Comparison of ENCODE assay signal across 8 mouse cellular contexts in the genomic region with DNA sequence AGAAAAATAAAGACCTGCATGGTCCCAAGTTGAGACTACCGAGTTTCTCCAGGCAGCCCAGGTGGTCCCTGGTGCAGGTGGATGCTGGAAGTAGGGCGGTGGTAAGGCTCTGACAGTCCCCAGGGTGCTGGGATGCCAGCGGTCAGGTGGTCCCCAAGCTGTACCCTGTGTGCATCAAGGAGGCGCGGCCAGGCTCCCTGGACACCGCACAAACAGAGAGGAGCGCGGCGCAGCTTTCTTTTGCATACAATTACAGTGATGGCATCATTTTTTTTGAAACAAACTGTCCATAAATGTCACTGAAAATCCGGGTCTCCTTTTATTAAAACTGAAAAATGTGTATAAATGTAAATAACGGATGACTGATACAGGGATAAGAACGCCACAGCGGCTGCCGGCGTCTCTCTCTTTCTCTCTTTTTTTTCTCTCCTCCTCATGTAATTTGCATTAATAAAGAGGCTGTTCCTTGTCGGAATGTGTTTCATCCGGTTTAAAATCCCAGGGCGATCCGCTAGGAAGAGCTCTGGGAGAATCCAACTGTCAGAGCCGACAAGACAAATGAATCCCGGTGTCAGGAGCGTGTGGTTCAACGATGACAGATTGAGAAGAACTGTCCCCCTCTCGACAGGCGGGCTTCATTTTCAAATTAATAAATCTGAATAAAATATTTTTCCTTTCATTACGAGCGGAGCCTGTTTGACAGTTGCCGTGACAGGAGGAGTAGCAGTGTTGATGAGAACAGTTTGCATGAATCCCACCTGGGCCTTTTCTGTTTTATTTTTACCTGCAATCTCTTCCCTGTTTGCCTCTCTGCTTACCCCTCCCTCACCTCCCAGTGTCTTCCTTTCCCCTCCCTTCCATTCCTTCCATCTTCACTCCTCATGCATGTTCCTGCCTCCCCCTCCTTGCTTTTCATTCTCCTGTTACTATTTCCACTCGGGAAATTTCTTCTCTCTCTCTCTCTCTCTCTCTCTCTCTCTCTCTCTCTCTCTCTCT.
DNase-seq lines count a peak whose midpoint lies in the region; ATAC-seq and TF ChIP-seq lines count a peak whose summit lies in the region.

No protein-coding gene starts in this region.

- no peaks in the 10 kb centered on the region for H3K36me3 ChIP-seq in heart, embryonic 12.5 days
- H3K36me3 ChIP-seq in hindbrain, postnatal 0 days (ENCODE audit: insufficient read depth, low read length) = no peaks in the 10 kb centered on the region
- no peaks in the 10 kb centered on the region for H3K36me3 ChIP-seq in midbrain, postnatal 0 days (ENCODE audit: insufficient read depth, low read length)

- no peak for ATAC-seq in heart, embryonic 12.5 days (ENCODE audit: insufficient number of reproducible peaks, low FRiP score)
- peak; percentile 78 for ATAC-seq in hindbrain, postnatal 0 days
- peak; percentile 82 for ATAC-seq in midbrain, postnatal 0 days (ENCODE audit: low FRiP score)

- no peaks in the 10 kb centered on the region for H3K9me3 ChIP-seq in heart, embryonic 12.5 days (replicated peaks)
- H3K9me3 ChIP-seq in hindbrain, postnatal 0 days (ENCODE audit: low read length) = no peaks in the 10 kb centered on the region
- H3K9me3 ChIP-seq in midbrain, postnatal 0 days (ENCODE audit: low read length) = no peaks in the 10 kb centered on the region

- no peak overlapping the region for H3K9ac ChIP-seq in heart, embryonic 12.5 days
- H3K9ac ChIP-seq in hindbrain, postnatal 0 days (replicated peaks; ENCODE audit: low read length) = peak overlapping the region; percentile 48
- H3K9ac ChIP-seq in midbrain, postnatal 0 days (replicated peaks; ENCODE audit: low read length, poor library complexity, severe bottlenecking) = peak overlapping the region; percentile 48

- H3K4me3 ChIP-seq in heart, embryonic 12.5 days = no peak overlapping the region
- peak overlapping the region; percentile 36 for H3K4me3 ChIP-seq in hindbrain, postnatal 0 days (ENCODE audit: low read length)
- peak overlapping the region; percentile 30 for H3K4me3 ChIP-seq in midbrain, postnatal 0 days (ENCODE audit: low read depth, low read length)

- H3K4me2 ChIP-seq in heart, embryonic 12.5 days = peak overlapping the region; percentile 22; the same call in 1 of the 2 replicates
- peak overlapping the region; percentile 69 for H3K4me2 ChIP-seq in hindbrain, postnatal 0 days (ENCODE audit: low read depth, low read length)
- H3K4me2 ChIP-seq in midbrain, postnatal 0 days (ENCODE audit: low read depth, low read length, poor library complexity, severe bottlenecking) = peak overlapping the region; percentile 63

- H3K27me3 ChIP-seq in heart, embryonic 12.5 days (replicated peaks) = 0 out of 2 replicates have a peak, but pooled peaks cover 4% of the 10 kb centered on the region
- H3K27me3 ChIP-seq in hindbrain, postnatal 0 days (ENCODE audit: insufficient read depth, low read length) = no peaks in the 10 kb centered on the region
- H3K27me3 ChIP-seq in midbrain, postnatal 0 days (ENCODE audit: insufficient read depth, low read length) = no peaks in the 10 kb centered on the region

- DNase-seq in heart, postnatal 10 days = no peak
- DNase-seq in cerebellum, postnatal 10 days = peak; percentile 40 to 51
- peak; percentile 65 for DNase-seq in hindbrain, postnatal 0 days (ENCODE audit: low spot score)
- peak; percentile 50 for DNase-seq in midbrain, postnatal 0 days (ENCODE audit: low spot score)
- DNase-seq in adrenal gland, adult 2 months = no peak
- no peak for DNase-seq in kidney, adult 9 months
- no peak for DNase-seq in gastrocnemius, adult 8-10 months (ENCODE audit: low spot score in 2 of 2)

- WGBS in heart, embryonic 12.5 days = 59% methylated on average over 29 of the region's 29 CpGs
- WGBS in hindbrain, postnatal 0 days = 22% methylated on average over 29 of the region's 29 CpGs
- 20% methylated on average over 29 of the region's 29 CpGs for WGBS in midbrain, postnatal 0 days

- H3K27ac ChIP-seq in heart, embryonic 12.5 days (ENCODE audit: poor library complexity, severe bottlenecking) = no peak overlapping the region
- H3K27ac ChIP-seq in hindbrain, postnatal 0 days = peak overlapping the region; percentile 60; the same call in 1 of the 2 replicates
- H3K27ac ChIP-seq in midbrain, postnatal 0 days (ENCODE audit: low read depth, low read length) = peak overlapping the region; percentile 85

- no peak for TF ChIP-seq CTCF in hindbrain, postnatal 0 days (IDR thresholded peaks at IDR 0.05; ENCODE audit: low read depth)
- peak; percentile 26; the same call in 1 of the 2 replicates for TF ChIP-seq CTCF in midbrain, postnatal 0 days (IDR thresholded peaks at IDR 0.05)

- intact Hi-C loops in heart, postnatal 10 days (cut with DNase I) = no loop called here

- no peaks in the 10 kb centered on the region for H3K4me1 ChIP-seq in heart, embryonic 12.5 days (replicated peaks)
- H3K4me1 ChIP-seq in hindbrain, postnatal 0 days (ENCODE audit: insufficient read depth, low read length) = 0 out of 2 replicates have a peak, but pooled peaks cover 3% of the 10 kb centered on the region
- H3K4me1 ChIP-seq in midbrain, postnatal 0 days (ENCODE audit: insufficient read depth, low read length) = 0 out of 2 replicates have a peak, but pooled peaks cover 4% of the 10 kb centered on the region

Comparison
In these comparisons a context has a peak if more than half of its experiments do, and no peak if none do; other contexts are left out.
1. DNase-seq: peak in cerebellum, postnatal 10 days (2 of 2), hindbrain, postnatal 0 days (single experiment) and midbrain, postnatal 0 days (single experiment); none in heart, postnatal 10 days (0 of 2), adrenal gland, adult 2 months (single experiment), kidney, adult 9 months (single experiment) and gastrocnemius, adult 8-10 months (0 of 2).
2. Peak in every context shown above with its lines, with median percentiles within 50 percentile points of each other: H3K4me2 ChIP-seq.